Mouse (Mus musculus) skeletal muscle tissue, postnatal 0 days (tissue): Measurements from ENCODE around the gene H2al1c. TPM values are rescaled to one million over a fixed set of nuclear protein-coding genes. Genes with fewer than 3 reads are reported as not detected.

Experiments
- polyA plus RNA-seq: library from polyadenylated mRNA; unstranded; fragments of >200 nt; fragmentation: Nextera tagmentation; extraction: Ambion mirVana; gene quantifications from 2 replicates; pipeline ENCODE4 v1.2.1, GENCODE M21; 2015

Gene H2al1c
- polyA plus RNA-seq: not detected in 2 replicates

GRCm38 (mm10) chrX:11305355-11305754 lies at the start of gene H2al1c:
Gene H2al1c (plus strand): TSS chrX:11305655.

GRCm38 (mm10) chrX:11298957-11299356 lies 6.5 kb upstream of the H2al1c start, which contains the start of gene H2al1a:
Gene H2al1a (plus strand): TSS chrX:11299257.

GRCm38 (mm10) chrX:11302132-11302531 lies 3.3 kb upstream of the H2al1c start, which contains the start of gene H2al1b:
Gene H2al1b (plus strand): TSS chrX:11302432.

GRCm38 (mm10) chrX:11308524-11308923 lies 3.1 kb downstream of the H2al1c start, which contains the start of gene H2al1d:
Gene H2al1d (plus strand): TSS chrX:11308824.

GRCm38 (mm10) chrX:11311634-11312033 lies 6.2 kb downstream of the H2al1c start, which contains the start of gene H2al1e:
Gene H2al1e (plus strand): TSS chrX:11311934.

GRCm38 (mm10) chrX:11314858-11315257 lies 9.4 kb downstream of the H2al1c start, which contains the start of gene H2al1f:
Gene H2al1f (plus strand): TSS chrX:11315158.

GRCm38 (mm10) chrX:11317956-11318355 lies 12.5 kb downstream of the H2al1c start, which contains the start of gene H2al1g:
Gene H2al1g (plus strand): TSS chrX:11318256.

GRCm38 (mm10) chrX:11321192-11321591 lies 15.7 kb downstream of the H2al1c start, which contains the start of gene H2al1h:
Gene H2al1h (plus strand): TSS chrX:11321492.

GRCm38 (mm10) chrX:11324359-11324758 lies 18.9 kb downstream of the H2al1c start, which contains the start of gene H2al1i:
Gene H2al1i (plus strand): TSS chrX:11324659.

GRCm38 (mm10) chrX:11327522-11327921 lies 22.1 kb downstream of the H2al1c start, which contains the start of gene H2al1j:
Gene H2al1j (plus strand): TSS chrX:11327822.

Other genes with a start within 250 kb of the H2al1c start
- gene H2al1a, start 6.4 kb upstream of the H2al1c start, polyA plus RNA-seq: not detected in 2 replicates
- not detected in 2 replicates for gene H2al1b, start 3.2 kb upstream of the H2al1c start, polyA plus RNA-seq
- gene H2al1d, start 3.2 kb downstream of the H2al1c start, polyA plus RNA-seq: not detected in 2 replicates
- not detected in 2 replicates for gene H2al1e, start 6.3 kb downstream of the H2al1c start, polyA plus RNA-seq
- not detected in 2 replicates for gene H2al1f, start 9.5 kb downstream of the H2al1c start, polyA plus RNA-seq
- gene H2al1g, start 12.6 kb downstream of the H2al1c start, polyA plus RNA-seq: not detected in 2 replicates
- not detected in 2 replicates for gene H2al1h, start 15.8 kb downstream of the H2al1c start, polyA plus RNA-seq
- not detected in 2 replicates for gene H2al1i, start 19.0 kb downstream of the H2al1c start, polyA plus RNA-seq
- not detected in 2 replicates for gene H2al1j, start 22.2 kb downstream of the H2al1c start, polyA plus RNA-seq